Mouse (Mus musculus) cerebellum, adult 2 months (tissue): ENCODE measurements around the gene Lims1. TPM values are rescaled to one million over a fixed set of nuclear protein-coding genes. Genes with fewer than 3 reads are reported as not detected.
"Not testable (repeated sequence)": the region's sequence is repeated elsewhere in the genome, so short reads cannot be mapped to it uniquely, and the experiment has no call there.

ENCODE experiments used
- DNase-seq, 2 experiments: peaks; one replicate each; pipeline ENCODE4 v3.0.0; 2021
- H3K27ac ChIP-seq: fragments of 200-500 bp; 2 replicates; pipeline ENCODE4 v1.5.1; 2012; ENCODE audit warnings: low read length, control low read depth, inconsistent platforms; ENCODE audit not compliant: insufficient read depth
- H3K27me3 ChIP-seq: fragments of 200-500 bp; 2 replicates; pipeline ENCODE4 v1.6.1; 2012; ENCODE audit warnings: inconsistent platforms, mild to moderate bottlenecking, low read length, moderate library complexity; ENCODE audit not compliant: control insufficient read depth, insufficient read depth
- H3K4me1 ChIP-seq: fragments of 200-500 bp; 2 replicates; pipeline ENCODE4 v1.6.1; 2011; ENCODE audit warnings: low read length; ENCODE audit not compliant: control insufficient read depth, insufficient read depth
- H3K4me3 ChIP-seq: fragments of 200-500 bp; replicated peaks from 2 replicates; pipeline ENCODE3; 2011; ENCODE audit warnings: mild to moderate bottlenecking, low read depth, low read length, control low read depth; ENCODE audit not compliant: insufficient read depth
- CTCF ChIP-seq: fragments of 200-500 bp; IDR thresholded peaks from 2 replicates; pipeline ENCODE4 v1.5.1; 2011; ENCODE audit warnings: low read depth, mild to moderate bottlenecking, control low read depth, low read length, moderate library complexity, borderline replicate concordance; ENCODE audit not compliant: insufficient read depth
- POLR2A ChIP-seq: fragments of 200-500 bp; IDR thresholded peaks from 2 replicates; pipeline ENCODE4 v1.6.1; 2011; ENCODE audit warnings: low read length, control low read depth, borderline replicate concordance; ENCODE audit not compliant: insufficient read depth
- WGBS: fragments of 180-500 bp; shearing (Covaris S2); methylation state at CpG from one replicate; pipeline ENCODE4 v1.1.7; 2018; 5-methylcytosine and 5-hydroxymethylcytosine counted together
- polyA plus RNA-seq: library from polyadenylated mRNA; depleted of rRNA; stranded (reverse); fragments of >200 nt; gene quantifications from 2 replicates; pipeline ENCODE4 v1.2.3, GENCODE M21; 2012

The Lims1 gene
- polyA plus RNA-seq, 1 experiment, result 16.5 TPM

GRCm38 (mm10) chr10:58333414-58333813 is 10.1 kb downstream of the Lims1 start:
- WGBS, result 93% methylated on average over 5 of the region's 5 CpGs
- Histone ChIP-seq H3K4me1 (no peaks in the 10 kb centered on the region), H3K4me3 (no peak overlapping the region), H3K27me3 (no peaks in the 10 kb centered on the region), H3K27ac (no peak overlapping the region)
- DNase-seq, result no peak
- TF ChIP-seq CTCF, result no peak
- no peak for TF ChIP-seq POLR2A

DNA sequence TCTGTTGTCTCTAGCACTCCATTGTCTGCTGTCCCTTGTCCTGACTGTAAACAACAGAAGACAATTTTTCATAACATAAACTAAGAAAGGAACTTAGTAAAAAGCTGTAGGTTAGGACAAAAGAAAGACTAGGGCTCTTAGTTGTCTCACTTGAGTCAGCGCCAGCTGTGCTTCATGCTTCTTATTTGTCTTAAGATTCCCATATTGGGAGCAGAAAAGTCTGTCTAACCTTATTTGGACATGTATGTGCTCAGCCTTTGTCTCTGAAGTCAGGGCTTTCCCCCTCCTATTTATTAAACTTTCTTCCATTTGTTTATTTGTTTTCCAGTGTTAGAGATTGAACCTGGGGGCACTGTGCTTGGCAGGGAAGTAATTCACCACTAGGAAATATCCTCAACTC is 12.9 kb downstream of the Lims1 start:
- no peak for DNase-seq
- Histone ChIP-seq H3K27me3 (no peaks in the 10 kb centered on the region), H3K4me1 (no peaks in the 10 kb centered on the region), H3K27ac (no peak overlapping the region), H3K4me3 (no peak overlapping the region)
- TF ChIP-seq CTCF (no peak), POLR2A (no peak)
- WGBS, result 91% methylated on average over 1 of the region's 1 CpGs

- not testable (repeated sequence) for H3K27me3 ChIP-seq, H3K4me1 ChIP-seq, H3K27ac ChIP-seq, DNase-seq, H3K4me3 ChIP-seq
- WGBS, result 95% methylated on average over 4 of the region's 4 CpGs
Measured at GRCm38 (mm10) chr10:58337091-58337490, 13.8 kb downstream of the Lims1 start.

- no peaks in the 10 kb centered on the region for H3K4me1 ChIP-seq
- WGBS, result 47% methylated on average over 1 of the region's 1 CpGs
- H3K27ac ChIP-seq, result no peak overlapping the region
- no peaks in the 10 kb centered on the region for H3K27me3 ChIP-seq
- TF ChIP-seq POLR2A (no peak), CTCF (no peak)
- DNase-seq, result no peak
- no peak overlapping the region for H3K4me3 ChIP-seq
Measured at GRCm38 (mm10) chr10:58338590-58338989, 15.3 kb downstream of the Lims1 start.

GRCm38 (mm10) chr10:58341685-58342084 is 18.4 kb downstream of the Lims1 start:
- DNase-seq, result no peak
- Histone ChIP-seq H3K27ac (no peak overlapping the region), H3K27me3 (no peaks in the 10 kb centered on the region), H3K4me3 (no peak overlapping the region), H3K4me1 (no peaks in the 10 kb centered on the region)
- TF ChIP-seq CTCF (no peak), POLR2A (no peak)
- WGBS, result 70% methylated on average over 2 of the region's 2 CpGs

- Histone ChIP-seq H3K27ac (no peak overlapping the region), H3K27me3 (no peaks in the 10 kb centered on the region), H3K4me1 (no peaks in the 10 kb centered on the region), H3K4me3 (no peak overlapping the region)
- 93% methylated on average over 2 of the region's 2 CpGs for WGBS
- TF ChIP-seq POLR2A, result no peak
- no peak for TF ChIP-seq CTCF
- no peak for DNase-seq
Measured at GRCm38 (mm10) chr10:58342199-58342598, 18.9 kb downstream of the Lims1 start.

DNA sequence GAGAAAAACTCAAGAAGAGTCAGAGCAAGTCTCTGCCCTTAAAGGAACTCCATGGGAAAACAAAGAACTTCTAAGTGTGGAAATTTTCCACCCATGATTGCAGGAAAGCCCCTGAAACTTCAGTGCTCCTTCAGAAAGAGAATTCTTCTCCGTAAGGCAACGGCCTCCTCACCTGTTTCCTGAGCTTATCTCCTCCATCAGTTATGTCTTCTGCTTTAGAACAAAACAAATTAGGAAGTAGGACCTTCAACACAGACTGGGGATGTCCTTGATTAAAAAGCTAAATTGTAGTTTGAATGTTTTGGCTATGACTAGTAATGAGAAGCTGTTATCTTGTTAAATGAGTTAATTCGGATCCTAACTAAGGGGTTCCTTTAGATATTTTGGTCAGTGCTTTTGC is 20.3 kb downstream of the Lims1 start:
- H3K27ac ChIP-seq, result no peak overlapping the region
- TF ChIP-seq POLR2A (no peak), CTCF (no peak)

GRCm38 (mm10) chr10:58350600-58350999 is 27.3 kb downstream of the Lims1 start:
- WGBS, result 87% methylated on average over 3 of the region's 3 CpGs
- Histone ChIP-seq H3K27me3 (no peaks in the 10 kb centered on the region), H3K4me1 (no peaks in the 10 kb centered on the region), H3K4me3 (no peak overlapping the region), H3K27ac (no peak overlapping the region)
- no peak for DNase-seq
- TF ChIP-seq CTCF (no peak), POLR2A (no peak)

More for the DNA sequence above, 20.3 kb downstream of the Lims1 start:
- Histone ChIP-seq H3K27me3 (no peaks in the 10 kb centered on the region), H3K4me1 (no peaks in the 10 kb centered on the region), H3K4me3 (no peak overlapping the region)
- 92% methylated on average over 3 of the region's 3 CpGs for WGBS
- DNase-seq, result no peak

GRCm38 (mm10) chr10:58351670-58352069 is 28.4 kb downstream of the Lims1 start:
- Histone ChIP-seq H3K27me3 (no peaks in the 10 kb centered on the region), H3K4me1 (no peaks in the 10 kb centered on the region), H3K4me3 (no peak overlapping the region), H3K27ac (no peak overlapping the region)
- no peak for TF ChIP-seq POLR2A
- no peak for TF ChIP-seq CTCF
- no peak for DNase-seq
- 91% methylated on average over 2 of the region's 2 CpGs for WGBS
